Mouse (Mus musculus): ENCODE results near the gene Inhbb. TPM values are rescaled to one million over a fixed set of nuclear protein-coding genes. Genes with fewer than 3 reads are reported as not detected.

Gene Inhbb
- polyA plus RNA-seq, 1 experiment: 3.3 TPM

GRCm38 (mm10) chr1:119367546-119367945, 54.5 kb downstream of the Inhbb start:
- Histone ChIP-seq H3K4me3 (ENCODE audit: insufficient read depth, low read depth, low read length) (no peak overlapping the region), H3K27ac (replicated peaks; ENCODE audit: low read depth, low read length) (no peak overlapping the region), H3K4me1 (ENCODE audit: control insufficient read depth, insufficient read depth, insufficient read length, low read length) (no peaks in the 10 kb centered on the region)

- Histone ChIP-seq H3K4me1 (ENCODE audit: control insufficient read depth, insufficient read depth, insufficient read length, low read length) (no peaks in the 10 kb centered on the region), H3K4me3 (ENCODE audit: insufficient read depth, low read depth, low read length) (no peak overlapping the region), H3K27ac (replicated peaks; ENCODE audit: low read depth, low read length) (no peak overlapping the region)
Observed at GRCm38 (mm10) chr1:119366315-119366714, 55.7 kb downstream of the Inhbb start.

Other genes with a start within 250 kb of the Inhbb start
- 30.2 and 32.3 TPM in 2 replicates for gene Ralb, start 82.5 kb upstream of the Inhbb start, polyA plus RNA-seq (2012; ENCODE audit: insufficient read depth, insufficient read length, missing spikeins)
- gene Tmem185b, start 103.9 kb upstream of the Inhbb start, polyA plus RNA-seq (2012; ENCODE audit: insufficient read depth, insufficient read length, missing spikeins): 5.9 and 7.3 TPM in 2 replicates
- 4.2 and 8.0 TPM in 2 replicates for gene Epb41l5, start 226.8 kb upstream of the Inhbb start, polyA plus RNA-seq (2012; ENCODE audit: insufficient read depth, insufficient read length, missing spikeins)

Measured in brown adipose tissue, adult 24 weeks (tissue).